Mouse (Mus musculus): ENCODE measurements around the gene Galnt7. TPM values are rescaled to one million over a fixed set of nuclear protein-coding genes. Genes with fewer than 3 reads are reported as not detected.
"Not testable (repeated sequence)": the region's sequence is repeated elsewhere in the genome, so short reads cannot be mapped to it uniquely, and the experiment has no call there.

Galnt7 gene
- total RNA-seq, 2 experiments from 2014 or later = 9.6 to 12.6 TPM

GRCm38 (mm10) chr8:57530666-57531349 is 122.0 kb downstream of the Galnt7 start:
- no peak overlapping the region for H3K27ac ChIP-seq
- H3K4me3 ChIP-seq = no peak overlapping the region
- DNase-seq (ENCODE audit: extremely low spot score in 1 of 2, low spot score in 2 of 2) = peak; percentile 77
- TF ChIP-seq CTCF (IDR thresholded peaks at IDR 0.05) = peak; percentile 84
- intact Hi-C loops (cut with DNase I) = loop anchor here (1.0 to 10.0 kb wide), 3 partner anchors 102 to 846 kb away; no protein-coding TSS in a partner anchor

- Histone ChIP-seq H3K4me3 (no peak overlapping the region), H3K27ac (no peak overlapping the region)
- no peak for DNase-seq (ENCODE audit: extremely low spot score in 1 of 2, low spot score in 2 of 2)
- intact Hi-C loops (cut with DNase I) = loop anchor here (10.0 kb wide), 2 partner anchors 645 to 845 kb away; no protein-coding TSS in a partner anchor
- TF ChIP-seq CTCF (IDR thresholded peaks at IDR 0.05) = no peak
Observed at GRCm38 (mm10) chr8:57530238-57530637, 122.6 kb downstream of the Galnt7 start.

- no peak for TF ChIP-seq CTCF (IDR thresholded peaks at IDR 0.05)
- DNase-seq (ENCODE audit: extremely low spot score in 1 of 2, low spot score in 2 of 2) = no peak
- Histone ChIP-seq H3K4me3 (no peak overlapping the region), H3K27ac (no peak overlapping the region)
- intact Hi-C loops (cut with DNase I) = no loop called here
Observed at GRCm38 (mm10) chr8:57528036-57528435, 124.8 kb downstream of the Galnt7 start.

- Histone ChIP-seq H3K27ac (no peak overlapping the region), H3K4me3 (no peak overlapping the region)
- DNase-seq (ENCODE audit: extremely low spot score in 1 of 2, low spot score in 2 of 2) = no peak
- TF ChIP-seq CTCF (IDR thresholded peaks at IDR 0.05) = no peak
- intact Hi-C loops (cut with DNase I) = no loop called here
Observed at GRCm38 (mm10) chr8:57520186-57520786, 132.5 kb downstream of the Galnt7 start.

- DNase-seq (ENCODE audit: extremely low spot score in 1 of 2, low spot score in 2 of 2) = no peak
- H3K27ac ChIP-seq = no peak overlapping the region
- TF ChIP-seq CTCF (IDR thresholded peaks at IDR 0.05) = no peak
- H3K4me3 ChIP-seq = no peak overlapping the region
- intact Hi-C loops (cut with DNase I) = no loop called here
Observed at GRCm38 (mm10) chr8:57517723-57518122, 135.1 kb downstream of the Galnt7 start.

GRCm38 (mm10) chr8:57516685-57517084 is 136.1 kb downstream of the Galnt7 start:
- H3K4me3 ChIP-seq; H3K27ac ChIP-seq; DNase-seq (ENCODE audit: extremely low spot score in 1 of 2, low spot score in 2 of 2); intact Hi-C loops (cut with DNase I): not testable (repeated sequence)

GRCm38 (mm10) chr8:57513178-57513661 is 139.6 kb downstream of the Galnt7 start:
- DNase-seq (ENCODE audit: extremely low spot score in 1 of 2, low spot score in 2 of 2); H3K27ac ChIP-seq; H3K4me3 ChIP-seq; intact Hi-C loops (cut with DNase I): not testable (repeated sequence)

- Histone ChIP-seq H3K27ac (peak overlapping the region; percentile 84), H3K4me3 (peak overlapping the region; percentile 93)
- DNase-seq (ENCODE audit: extremely low spot score in 1 of 2, low spot score in 2 of 2) = no peak
- TF ChIP-seq CTCF (IDR thresholded peaks at IDR 0.05) = no peak
- intact Hi-C loops (cut with DNase I) = no loop called here
Observed at GRCm38 (mm10) chr8:57512141-57513056, 140.4 kb downstream of the Galnt7 start.

GRCm38 (mm10) chr8:57511316-57512118 is 141.3 kb downstream of the Galnt7 start, which contains the start of gene Hmgb2:
Hmgb2 (plus strand) TSS chr8:57511907.
- intact Hi-C loops (cut with DNase I) = loop anchor here (1.0 kb wide), 2 partner anchors 10 to 24 kb away; partner anchors contain the start of gene Sap30
- Histone ChIP-seq H3K4me3 (peak within 1 kb of the TSS; percentile 93), H3K27ac (peak within 1 kb of the TSS; percentile 84)
- DNase-seq (ENCODE audit: extremely low spot score in 1 of 2, low spot score in 2 of 2) = peak; percentile 98 to 99
- TF ChIP-seq CTCF (IDR thresholded peaks at IDR 0.05) = no peak; the same call in 1 of the 2 replicates

- Histone ChIP-seq H3K4me3 (peak overlapping the region; percentile 93), H3K27ac (no peak overlapping the region)
- no peak for TF ChIP-seq CTCF (IDR thresholded peaks at IDR 0.05)
- intact Hi-C loops (cut with DNase I) = loop anchor here (1.0 kb wide), 2 partner anchors 10 to 24 kb away; partner anchors contain the start of gene Sap30
- DNase-seq (ENCODE audit: extremely low spot score in 1 of 2, low spot score in 2 of 2) = no peak
Observed at GRCm38 (mm10) chr8:57510791-57511315, 142.0 kb downstream of the Galnt7 start.

Measured in left cerebral cortex, adult 2 months (tissue).